Mouse (Mus musculus) liver, adult 2 months (tissue): ENCODE data around the gene Dnah3.

Experiments used
- CTCF ChIP-seq: fragments of 200-500 bp; IDR thresholded peaks from 2 replicates; pipeline ENCODE4 v1.5.1; 2011; ENCODE audit warnings: low read depth, low read length, control low read depth
- POLR2A ChIP-seq: fragments of 200-500 bp; IDR thresholded peaks from 2 replicates; pipeline ENCODE4 v1.6.1; 2011; ENCODE audit warnings: low read length, control low read depth; ENCODE audit not compliant: insufficient read depth; ENCODE audit errors: extremely low read depth

DNA sequence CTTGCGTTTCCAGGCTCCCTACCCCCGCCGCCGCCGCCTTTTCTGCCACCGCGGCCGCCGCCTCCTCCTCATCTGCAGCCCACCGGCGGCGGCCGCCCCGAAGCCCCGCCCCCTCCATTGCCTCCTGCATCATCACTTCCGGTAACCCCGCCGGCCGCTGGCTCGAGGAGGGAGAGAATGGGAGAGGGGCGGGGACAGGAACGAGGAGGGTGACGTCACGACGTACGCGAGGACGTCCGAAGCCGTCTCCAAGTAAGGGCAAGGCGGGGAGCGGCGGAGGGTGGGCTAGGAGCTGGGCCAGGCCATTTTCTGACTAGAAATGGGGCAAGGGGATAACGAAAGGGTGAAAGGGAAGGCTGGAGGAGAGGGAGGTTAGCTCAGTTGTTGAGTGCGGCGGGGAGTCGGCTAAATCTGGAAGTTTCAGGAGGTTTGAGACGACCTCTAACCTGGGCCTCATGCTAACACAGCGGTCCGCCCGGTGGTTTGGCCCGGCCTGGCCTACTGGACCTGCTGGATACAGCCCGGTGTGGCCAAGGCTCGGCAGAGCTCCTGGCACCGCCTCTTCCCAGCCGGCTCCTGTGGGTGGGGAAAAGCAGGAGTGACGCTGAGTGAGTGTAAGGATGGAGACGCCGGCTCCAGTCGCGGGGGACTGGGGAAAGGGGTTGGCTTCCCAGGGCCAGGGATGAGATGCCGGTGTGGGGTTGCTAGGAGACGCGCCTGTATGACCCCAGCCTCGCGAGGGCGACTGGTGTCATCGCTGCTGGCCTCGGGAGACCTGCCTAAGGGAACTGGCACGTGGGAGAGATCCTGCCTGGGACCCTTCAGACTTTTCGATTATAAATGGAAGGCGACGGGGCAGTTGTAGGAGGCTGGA is 199.2 kb downstream of the Dnah3 start, which contains the start of the genes Lyrm1 and Dcun1d3:
- TF ChIP-seq POLR2A (peak; percentile 64), CTCF (no peak)
